Comparison of ENCODE assay signal across 16 mouse cellular contexts in the genomic region with DNA sequence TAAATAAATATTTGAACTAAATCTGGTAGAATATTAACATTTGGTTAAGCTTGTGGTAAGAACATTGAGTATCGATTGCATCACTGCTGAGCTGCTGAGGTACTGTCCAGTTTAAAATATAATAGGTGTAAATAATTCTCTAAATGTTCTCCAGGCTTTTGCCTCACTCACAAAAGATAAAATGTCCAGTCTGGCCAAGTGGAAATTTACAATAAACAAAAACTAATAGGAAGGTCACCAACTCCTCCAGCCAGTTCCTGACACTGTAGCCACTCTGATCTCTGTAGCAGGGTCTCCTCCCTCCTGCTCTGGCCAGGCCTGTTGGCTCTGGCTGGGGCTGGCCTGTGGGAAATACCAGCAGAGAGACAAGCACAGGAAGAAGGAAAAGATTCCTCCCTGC. TPM values are rescaled to one million over a fixed set of nuclear protein-coding genes. Genes with fewer than 3 reads are reported as not detected.
DNase-seq lines count a peak whose midpoint lies in the region; ATAC-seq and TF ChIP-seq lines count a peak whose summit lies in the region.
"Had no signal": no experiment of that assay in that cellular context is flagged by ENCODE, and none has a peak within 500 bp of the region (broad histone marks: within the 10 kb centered on the region; RNA-seq: fewer than 3 reads in every experiment).

No protein-coding gene starts in this region.

- TF ChIP-seq CTCF in stomach, postnatal 0 days (IDR thresholded peaks at IDR 0.05; ENCODE audit: low read depth): no peak

- H3K4me2 ChIP-seq in stomach, embryonic 15.5 days: no peak overlapping the region
- no peak overlapping the region for H3K4me2 ChIP-seq in stomach, postnatal 0 days (replicated peaks; ENCODE audit: low read depth)
- H3K4me2 ChIP-seq: limb, embryonic 12.5 days; neural tube, embryonic 12.5 days had no signal

- no peaks in the 10 kb centered on the region for H3K27me3 ChIP-seq in stomach, embryonic 15.5 days (replicated peaks)
- H3K27me3 ChIP-seq in stomach, postnatal 0 days (ENCODE audit: control insufficient read depth, insufficient read depth, low read length): no peaks in the 10 kb centered on the region
- H3K27me3 ChIP-seq: limb, embryonic 12.5 days; neural tube, embryonic 12.5 days had no signal

- no peak overlapping the region for H3K4me3 ChIP-seq in stomach, embryonic 15.5 days (replicated peaks)
- H3K4me3 ChIP-seq in stomach, postnatal 0 days (ENCODE audit: low read depth, low read length): no peak overlapping the region
- H3K4me3 ChIP-seq: hindbrain, embryonic 10.5 days; limb, embryonic 12.5 days; neural tube, embryonic 12.5 days had no signal

- 0 out of 2 replicates have a peak, but pooled peaks have one; percentile 28 for ATAC-seq in stomach, embryonic 15.5 days (ENCODE audit: insufficient read depth, low FRiP score, low read depth)
- ATAC-seq in stomach, postnatal 0 days (ENCODE audit: low FRiP score, low TSS enrichment): no peak; the same call in 1 of the 2 replicates

- peak; percentile 7 for DNase-seq in adrenal gland, postnatal 10 days
- DNase-seq in adrenal gland, postnatal 25 days: no peak
- DNase-seq in stomach, postnatal 0 days (ENCODE audit: low spot score): no peak
- peak; percentile 37 for DNase-seq in kidney, postnatal 10 days
- peak; percentile 54 for DNase-seq in yolk sac, embryonic 10.5 days (ENCODE audit: low spot score)
- DNase-seq in right cerebral cortex, adult 2 months (ENCODE audit: low spot score in 2 of 2): no peak
- no peak for DNase-seq in thymus, postnatal 4 days
- DNase-seq: adrenal gland, adult 8-10 months; cerebellum, adult 11-12 months; embryo, embryonic 11 days; layer of hippocampus, adult 9-11 months had no signal

- H3K27ac ChIP-seq in stomach, embryonic 15.5 days: peak overlapping the region; percentile 8; the same call in 1 of the 2 replicates
- H3K27ac ChIP-seq in stomach, postnatal 0 days (replicated peaks): no peak overlapping the region
- H3K27ac ChIP-seq: hindbrain, embryonic 10.5 days; limb, embryonic 12.5 days; neural tube, embryonic 12.5 days had no signal

- no peaks in the 10 kb centered on the region for H3K9me3 ChIP-seq in stomach, embryonic 15.5 days
- no peaks in the 10 kb centered on the region for H3K9me3 ChIP-seq in stomach, postnatal 0 days (ENCODE audit: control insufficient read depth, low read length)
- H3K9me3 ChIP-seq: G1E; hindbrain, embryonic 10.5 days; limb, embryonic 12.5 days; neural tube, embryonic 12.5 days had no signal

- no peak overlapping the region for H3K9ac ChIP-seq in stomach, embryonic 15.5 days
- no peak overlapping the region for H3K9ac ChIP-seq in stomach, postnatal 0 days (ENCODE audit: low read length)
- H3K9ac ChIP-seq: limb, embryonic 12.5 days; neural tube, embryonic 12.5 days had no signal

- no peak for TF ChIP-seq EP300 in stomach, postnatal 0 days (optimal IDR thresholded peaks at IDR 0.05)

- H3K4me1 ChIP-seq in stomach, embryonic 15.5 days: 0 out of 2 replicates have a peak, but pooled peaks cover 2% of the 10 kb centered on the region
- H3K4me1 ChIP-seq in stomach, postnatal 0 days (replicated peaks; ENCODE audit: control insufficient read depth, insufficient read depth): 0 out of 2 replicates have a peak, but pooled peaks cover 3% of the 10 kb centered on the region
- H3K4me1 ChIP-seq: neural tube, embryonic 12.5 days had no signal

- 53% methylated on average over 1 of the region's 1 CpGs for WGBS in stomach, embryonic 15.5 days
- 32% methylated on average over 1 of the region's 1 CpGs for WGBS in stomach, postnatal 0 days

- H3K36me3 ChIP-seq in stomach, embryonic 15.5 days: no peaks in the 10 kb centered on the region
- no peaks in the 10 kb centered on the region for H3K36me3 ChIP-seq in stomach, postnatal 0 days (ENCODE audit: control insufficient read depth, insufficient read depth, low read length)
- H3K36me3 ChIP-seq: G1E; hindbrain, embryonic 10.5 days; limb, embryonic 12.5 days; neural tube, embryonic 12.5 days had no signal

RNA-seq across cellular contexts. Expression of gene Tspan2, which starts 55.8 kb away (rescaled TPM):
- total RNA-seq in adrenal gland, postnatal 10 days (2021): 10 to 100 TPM; 12.3 to 17.1 TPM
- 3.9 and 7.1 TPM in 2 replicates for total RNA-seq in adrenal gland, postnatal 25 days (2021)
- 19.2 and 20.4 TPM in 2 replicates for polyA plus RNA-seq in stomach, embryonic 15.5 days (2015; fragmentation: Nextera tagmentation; extraction: Ambion mirVana)
- polyA plus RNA-seq in stomach, postnatal 0 days (2015; fragmentation: Nextera tagmentation; extraction: Ambion mirVana): 20.7 and 21.3 TPM in 2 replicates
- polyA plus RNA-seq: G1E had no signal

Comparison
In these comparisons a context has a peak if more than half of its experiments do, and no peak if none do; other contexts are left out.
1. DNase-seq: peak in adrenal gland, postnatal 10 days (single experiment), kidney, postnatal 10 days (single experiment) and yolk sac, embryonic 10.5 days (single experiment); none in adrenal gland, postnatal 25 days (single experiment), stomach, postnatal 0 days (single experiment), right cerebral cortex, adult 2 months (0 of 2) and thymus, postnatal 4 days (single experiment).